Mouse (Mus musculus) layer of hippocampus, adult 11-12 months (tissue): ENCODE measurements around the gene Gm28053.

Experiments
- DNase-seq: peaks from one replicate; pipeline ENCODE4 v3.0.0; 2022; ENCODE audit warnings: low spot score

The Gm28053 gene

DNA sequence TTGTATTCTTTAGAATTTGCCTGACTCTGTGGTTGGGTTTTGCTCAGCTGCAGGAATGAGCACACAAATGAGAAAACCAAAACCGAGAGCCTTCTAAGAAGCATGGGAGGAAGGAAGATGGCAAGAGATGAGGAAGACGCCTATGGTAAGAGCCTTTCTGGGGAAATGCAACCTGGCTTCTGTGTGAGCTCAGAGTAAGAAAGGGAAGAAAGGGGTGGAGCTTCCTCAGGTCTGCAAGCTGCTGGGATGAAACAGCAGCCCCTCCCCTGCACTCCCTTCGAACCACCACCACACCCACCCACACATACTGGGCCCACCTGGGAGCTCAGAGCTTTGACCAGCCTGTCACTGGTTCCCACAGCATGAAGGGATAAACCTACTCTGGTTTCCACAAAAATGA, 22.9 kb downstream of the Gm28053 start:
- DNase-seq: no peak

DNA sequence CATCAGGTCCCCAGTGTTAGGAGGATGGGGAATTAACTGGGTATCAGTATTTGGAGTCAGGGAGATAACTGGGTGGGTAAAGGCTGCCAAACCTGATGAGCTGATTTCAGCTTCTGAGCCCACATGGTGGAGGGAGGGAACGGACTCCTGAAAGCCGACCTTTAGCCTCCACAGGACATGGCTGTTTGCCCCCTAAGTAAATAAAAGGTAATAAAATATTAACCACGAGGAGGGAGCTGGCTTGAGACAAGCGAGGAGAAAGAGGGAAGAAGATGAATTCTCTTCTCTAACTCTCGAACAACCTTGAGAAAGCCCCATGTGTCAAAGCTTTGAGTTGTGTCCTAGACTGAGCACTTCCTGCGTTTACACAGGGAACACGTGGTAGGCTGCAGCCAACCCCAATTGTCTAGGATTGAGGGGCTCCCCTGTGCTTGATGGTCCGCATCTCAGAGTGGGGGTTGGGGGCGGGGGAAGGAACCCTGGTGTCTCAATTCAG, 23.4 kb downstream of the Gm28053 start:
- DNase-seq: no peak

DNA sequence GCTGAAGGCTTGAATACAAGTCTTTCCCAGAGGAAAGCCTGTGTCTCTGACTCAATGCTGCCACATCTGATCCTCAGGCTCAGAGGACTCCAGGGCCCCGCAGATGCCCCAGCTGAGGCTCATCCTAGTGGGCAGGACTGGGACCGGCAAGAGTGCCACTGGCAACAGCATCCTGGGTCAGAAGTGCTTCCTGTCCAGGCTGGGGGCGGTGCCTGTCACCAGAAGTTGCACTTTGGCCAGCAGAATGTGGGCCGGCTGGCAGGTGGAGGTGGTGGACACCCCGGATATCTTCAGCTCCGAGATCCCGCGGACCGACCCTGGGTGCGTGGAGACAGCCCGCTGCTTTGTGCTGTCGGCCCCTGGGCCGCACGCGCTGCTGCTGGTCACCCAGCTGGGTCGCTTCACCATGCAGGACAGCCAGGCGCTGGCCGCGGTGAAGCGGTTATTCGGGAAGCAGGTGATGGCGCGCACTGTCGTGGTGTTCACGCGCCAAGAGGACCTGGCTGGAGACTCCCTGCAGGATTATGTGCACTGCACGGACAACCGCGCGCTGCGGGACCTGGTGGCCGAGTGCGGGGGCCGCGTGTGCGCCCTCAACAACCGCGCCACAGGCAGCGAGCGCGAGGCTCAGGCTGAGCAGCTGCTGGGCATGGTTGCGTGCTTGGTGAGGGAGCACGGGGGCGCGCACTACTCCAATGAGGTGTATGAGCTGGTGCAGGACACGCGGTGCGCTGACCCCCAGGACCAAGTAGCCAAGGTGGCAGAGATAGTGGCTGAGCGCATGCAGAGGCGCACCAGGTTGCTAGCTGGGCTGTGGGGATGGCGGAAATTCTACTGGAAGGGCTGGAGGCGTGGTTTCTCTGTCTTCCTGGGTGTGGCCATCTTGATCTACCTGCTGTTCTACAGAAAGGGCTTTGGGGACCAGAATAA, 24.3 kb downstream of the Gm28053 start:
- DNase-seq: no peak

DNA sequence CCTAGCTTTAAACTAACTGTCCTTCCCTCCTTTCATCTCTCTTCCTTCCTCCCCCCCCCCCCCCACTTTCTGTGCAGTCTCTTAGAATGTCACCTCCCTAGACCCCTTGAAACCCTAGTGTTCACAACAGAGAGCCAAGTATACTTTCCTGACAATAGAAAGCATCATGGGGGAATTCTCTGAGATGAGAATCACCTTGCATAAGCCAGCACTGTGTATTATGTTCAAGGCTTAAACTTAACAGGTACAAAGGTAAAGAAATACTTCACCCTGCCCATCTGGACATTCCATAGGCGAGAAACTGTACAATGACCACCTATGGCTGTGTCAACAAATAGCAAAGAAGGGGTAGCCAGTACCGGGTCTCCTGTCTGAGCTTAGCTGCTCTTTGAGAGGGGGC, 27.1 kb downstream of the Gm28053 start:
- no peak for DNase-seq

DNA sequence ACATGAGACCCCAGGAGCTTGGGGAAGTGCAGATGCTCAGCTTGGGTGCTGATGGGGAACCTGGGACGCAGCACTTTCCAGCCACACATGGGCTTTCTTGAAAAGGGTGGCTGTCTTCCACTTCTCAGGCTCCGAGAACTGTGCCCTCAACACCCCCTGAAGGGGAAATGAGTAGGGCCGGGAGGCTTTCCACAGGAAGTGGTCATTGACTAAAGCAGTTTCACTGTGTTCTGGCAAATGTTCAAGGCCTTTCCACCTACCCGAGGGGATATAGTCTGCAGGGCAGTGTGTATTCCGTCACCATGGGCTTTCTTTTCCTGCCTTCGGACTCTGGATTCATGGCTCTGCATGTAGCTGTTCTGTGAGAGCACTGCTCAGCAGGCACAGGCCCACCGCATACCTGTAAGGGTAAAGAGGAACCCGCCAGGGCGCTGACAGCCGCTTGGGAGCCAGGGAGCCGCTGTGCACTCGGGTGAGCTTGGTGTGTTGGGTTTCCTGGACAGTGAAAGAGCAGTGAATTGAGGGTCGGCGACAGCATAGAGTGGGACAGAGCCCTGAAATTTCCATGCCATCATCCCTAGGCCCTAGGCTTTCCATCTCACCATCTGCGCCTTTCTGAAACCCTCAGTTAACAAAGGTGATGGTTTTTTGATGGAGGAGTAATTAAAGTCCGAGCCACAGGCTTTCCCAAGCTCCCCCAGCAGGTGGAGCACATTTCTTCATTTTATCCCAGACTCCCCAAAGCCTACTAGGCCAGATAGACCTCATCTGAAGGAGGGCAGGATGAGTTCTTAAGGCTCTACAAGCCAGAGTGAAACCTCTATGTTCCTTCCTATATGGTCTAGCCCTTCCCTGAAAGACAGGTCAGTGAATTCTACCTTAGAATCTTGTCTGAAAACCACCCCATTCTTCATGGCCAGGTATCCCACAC, 27.8 kb downstream of the Gm28053 start, which contains the start of gene Gimap5:
Gene Gimap5 (plus strand): TSS at position 239 of the 931 bp plus-strand sequence.
- peak; percentile 23 for DNase-seq

DNA sequence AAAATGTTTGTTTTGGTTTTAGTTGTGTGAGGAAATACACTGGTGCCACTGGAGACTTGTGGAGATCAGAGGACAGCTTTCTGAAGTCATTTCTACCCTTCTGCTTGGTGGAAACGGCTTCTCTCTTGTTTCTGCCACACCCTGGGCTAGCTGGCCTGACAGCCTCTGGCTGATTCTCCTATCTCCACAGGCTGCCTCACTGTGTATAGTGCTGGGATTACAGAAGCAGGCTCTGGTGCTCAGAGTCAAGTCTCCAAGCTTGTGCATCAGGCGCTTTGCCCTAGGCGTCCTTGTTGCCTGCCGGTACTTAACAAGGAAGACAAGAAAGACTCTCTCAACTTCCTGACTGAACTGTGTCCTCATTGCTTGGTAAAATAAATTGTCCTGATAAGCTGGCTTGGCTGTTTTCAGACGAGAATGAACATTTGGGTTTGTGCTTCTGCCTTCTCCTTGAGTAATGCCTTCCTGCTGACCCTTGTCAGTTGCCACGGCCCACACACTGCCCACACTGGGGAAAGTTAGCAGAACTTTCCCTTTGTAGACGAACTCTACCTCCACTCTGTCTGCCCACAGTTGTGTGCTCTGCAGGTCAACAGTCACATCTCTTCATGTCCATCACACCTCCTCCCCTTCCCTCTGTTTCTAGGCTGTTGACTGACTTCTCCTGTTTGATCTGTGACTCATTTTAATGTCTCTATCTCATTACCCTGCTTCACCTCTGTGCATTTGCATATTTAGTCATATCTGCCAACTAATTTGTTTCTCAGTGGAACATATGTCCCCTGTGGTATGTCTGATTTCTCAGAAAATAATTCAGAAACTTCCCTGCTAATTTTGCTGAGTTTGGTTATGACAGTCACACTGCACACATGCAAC, 28.9 kb downstream of the Gm28053 start:
- DNase-seq: no peak

DNA sequence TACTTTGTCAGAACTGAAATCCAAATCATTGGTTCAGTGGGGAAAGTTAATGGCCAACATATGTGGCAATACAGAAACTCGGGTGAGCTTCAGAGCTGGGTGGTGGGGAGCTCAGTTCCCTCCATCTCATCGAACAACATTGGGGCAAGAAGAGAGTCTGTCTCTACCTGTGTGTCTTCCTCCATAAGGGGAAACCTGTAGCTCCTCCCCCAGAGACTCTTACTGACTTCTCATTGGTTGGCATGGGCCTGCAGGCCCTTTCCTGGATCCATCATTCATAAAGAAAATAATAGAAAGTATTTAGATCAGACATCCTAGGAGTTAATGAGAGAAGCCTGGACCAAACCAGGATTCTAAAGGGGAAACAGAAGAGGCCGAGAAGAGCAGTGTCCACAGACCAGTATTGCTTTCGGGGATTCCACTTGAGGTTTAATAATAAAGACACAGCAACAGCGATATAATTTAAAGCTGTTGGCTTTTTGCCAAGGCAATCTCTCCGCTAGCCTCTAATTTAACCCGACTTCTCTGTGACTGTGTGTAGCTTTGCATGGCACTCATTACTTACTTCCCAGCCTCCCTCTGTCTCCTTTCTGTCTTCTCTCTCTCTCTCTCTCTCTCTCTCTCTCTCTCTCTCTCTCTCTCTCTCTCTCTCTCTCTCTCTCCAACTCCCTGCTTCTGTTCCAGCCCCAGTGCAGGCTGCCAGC, 45.3 kb downstream of the Gm28053 start:
- DNase-seq: no peak

DNA sequence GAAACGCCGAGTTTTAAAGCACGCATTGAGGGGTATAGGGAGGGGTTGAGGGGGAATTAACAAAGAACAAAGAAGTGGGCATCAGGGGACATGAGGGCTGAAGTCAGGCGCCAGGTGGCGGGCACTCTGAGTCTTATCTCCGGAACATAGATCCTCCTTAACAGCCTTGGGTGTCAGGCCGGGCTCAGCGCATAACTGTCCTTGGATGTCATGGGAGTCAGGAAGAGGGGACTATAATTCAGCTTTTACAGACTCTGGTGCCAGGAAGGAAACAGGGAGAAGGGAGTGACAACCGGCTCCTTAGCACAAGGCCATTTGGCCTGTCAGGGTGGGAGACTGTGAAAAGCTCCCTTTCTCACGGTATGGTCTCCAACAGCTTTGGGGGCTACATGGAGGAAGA, 46.1 kb downstream of the Gm28053 start:
- DNase-seq: no peak

DNA sequence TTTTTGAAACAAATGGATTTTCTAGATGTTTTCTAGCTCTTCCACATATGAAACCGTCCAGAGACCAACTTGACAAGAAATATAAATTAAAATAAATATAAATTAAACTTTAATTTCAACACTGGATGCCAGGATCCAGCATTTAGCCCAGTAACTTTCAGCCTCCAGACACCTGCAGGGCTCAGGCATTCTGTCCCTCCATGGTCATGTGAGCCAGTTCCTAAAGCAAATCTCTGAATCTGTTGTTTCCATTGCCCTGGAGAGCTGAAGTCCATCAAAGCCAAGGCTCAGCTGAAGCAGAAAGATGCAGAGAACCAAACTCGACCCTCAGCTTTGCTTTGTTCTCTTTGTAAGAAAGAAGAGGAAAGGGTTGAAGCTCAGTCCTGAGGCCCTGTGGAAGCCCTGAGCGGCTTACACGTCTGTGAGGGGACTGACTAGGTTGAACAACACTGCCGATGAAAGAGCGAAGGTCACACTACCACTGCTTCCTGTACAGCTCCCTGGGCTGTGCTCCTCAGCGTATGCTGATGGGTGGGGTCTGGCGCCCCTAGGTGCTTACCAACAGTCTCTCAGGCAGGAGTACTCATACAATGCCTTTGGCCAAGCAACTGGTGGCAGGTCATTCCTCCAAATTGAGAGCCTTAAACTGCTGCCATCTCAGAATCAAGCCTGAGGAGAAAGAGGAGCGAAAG, 49.9 kb downstream of the Gm28053 start:
- no peak for DNase-seq

DNA sequence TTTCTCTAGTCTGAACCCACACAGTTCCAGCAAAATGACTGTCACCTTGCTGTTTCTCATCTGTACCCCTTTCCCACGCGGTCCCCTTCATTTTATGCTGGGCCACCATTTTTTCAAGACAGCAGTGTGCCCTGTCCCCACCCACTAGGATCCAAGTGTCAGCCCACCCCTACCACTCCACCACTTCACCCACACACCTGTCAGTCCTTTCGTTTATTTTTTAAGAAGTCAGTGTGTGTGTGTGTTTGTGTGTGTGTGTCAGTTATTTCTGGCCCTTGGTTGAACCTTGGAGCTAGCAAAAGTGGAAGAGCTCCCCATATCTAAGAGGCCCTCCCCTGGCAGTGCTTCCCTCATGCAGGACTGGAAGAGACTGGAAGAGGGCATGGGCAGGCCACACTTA, 50.5 kb downstream of the Gm28053 start:
- DNase-seq: no peak

DNA sequence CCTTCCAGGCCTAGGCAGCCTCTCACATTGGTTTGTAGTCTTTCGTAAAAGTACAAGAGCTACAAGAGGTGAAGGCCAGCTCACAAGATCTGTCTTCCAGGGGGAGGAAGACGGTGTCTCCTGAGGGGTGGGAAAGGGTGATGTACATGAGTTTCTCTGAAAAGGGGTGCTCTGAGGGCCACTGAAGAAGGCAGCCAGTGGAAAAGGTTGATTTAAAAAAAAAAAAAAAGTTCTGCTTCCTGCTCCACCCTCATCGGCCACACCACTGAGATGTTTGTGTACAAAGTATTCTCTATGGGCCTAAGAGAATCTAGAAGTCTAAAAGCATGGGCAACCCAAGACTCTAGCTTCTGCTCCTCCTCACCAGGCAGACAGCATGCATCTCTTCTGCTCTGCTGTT, 52.3 kb downstream of the Gm28053 start, which contains the start of gene Gimap3:
Gene Gimap3 (minus strand): TSS at position 156 of the 400 bp plus-strand sequence.
- no peak for DNase-seq

DNA sequence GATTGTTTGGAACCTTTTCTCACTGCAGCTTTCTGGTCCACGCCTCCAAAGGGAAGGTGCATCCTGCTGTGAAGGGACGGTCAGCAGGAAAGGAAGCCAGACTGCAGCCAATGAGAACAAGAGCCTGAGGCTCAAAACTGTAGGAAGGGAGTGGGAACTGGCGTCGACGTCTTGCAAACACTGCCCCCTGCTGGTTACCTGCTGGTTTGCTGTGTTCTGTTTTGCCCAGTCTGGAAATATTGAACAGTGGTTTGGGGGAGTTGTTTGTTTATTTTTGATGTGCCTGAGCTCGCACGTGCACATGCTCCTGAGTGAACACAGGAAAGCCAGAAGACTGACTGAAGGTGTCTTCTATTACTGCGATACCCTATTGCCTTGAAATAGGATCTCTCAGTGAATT, 53.6 kb downstream of the Gm28053 start:
- peak; percentile 83 for DNase-seq

DNA sequence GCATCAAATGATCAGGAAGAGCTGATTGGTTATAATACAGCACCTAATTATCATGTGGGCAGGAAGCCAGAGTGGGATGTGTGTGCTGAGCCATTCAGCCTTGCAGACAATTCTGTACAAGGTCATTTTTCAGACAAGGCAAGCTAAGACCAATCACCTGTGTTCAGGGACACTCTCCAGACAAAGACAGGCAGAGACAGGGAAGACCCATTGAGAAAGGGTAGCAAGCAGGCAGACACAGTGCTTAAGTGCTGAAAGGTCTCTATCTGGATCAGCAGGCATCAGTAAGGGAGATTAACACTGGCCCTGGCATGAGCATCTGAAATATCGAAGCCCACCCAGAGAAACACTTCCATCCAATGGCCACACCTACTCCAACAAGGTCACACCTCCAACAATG, 66.0 kb downstream of the Gm28053 start:
- no peak for DNase-seq

DNA sequence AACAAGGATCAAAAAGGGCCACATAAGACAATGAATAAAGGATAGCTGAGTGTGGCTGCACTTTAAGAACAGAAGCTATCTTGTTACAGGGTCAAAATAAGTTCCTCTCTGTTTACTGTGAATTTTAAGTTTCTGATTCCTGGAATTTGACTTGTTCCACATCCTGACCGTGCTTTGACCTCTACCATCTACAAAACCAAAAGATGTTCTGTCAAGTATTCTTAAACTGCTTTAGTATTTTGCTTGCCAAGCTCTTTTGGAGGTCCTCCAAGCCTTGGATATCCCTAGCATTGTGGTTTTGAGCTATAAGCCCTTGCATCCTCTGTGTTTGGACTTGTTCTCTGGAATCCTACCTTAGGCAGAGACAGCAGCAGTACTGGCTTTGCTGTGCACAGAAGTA, 66.8 kb downstream of the Gm28053 start:
- DNase-seq: no peak

DNA sequence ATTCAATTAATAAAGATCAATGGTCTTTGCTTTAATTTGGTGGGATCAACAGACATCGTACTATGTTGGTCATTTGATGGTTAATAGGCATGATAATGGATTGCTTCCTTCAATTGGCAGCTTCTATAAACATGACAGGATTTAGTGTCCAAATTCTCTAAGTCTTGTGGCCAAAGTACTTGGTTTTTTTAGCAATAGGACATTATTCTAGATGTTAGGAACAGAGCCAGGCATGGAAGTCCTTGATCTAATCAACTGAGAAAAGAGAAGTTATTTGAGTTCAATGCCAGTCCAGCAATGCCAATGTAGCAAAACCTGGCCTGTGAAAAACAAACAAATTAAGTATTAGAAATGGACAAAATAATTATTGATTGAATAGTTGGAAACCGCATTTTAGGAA, 67.2 kb downstream of the Gm28053 start:
- DNase-seq: no peak

DNA sequence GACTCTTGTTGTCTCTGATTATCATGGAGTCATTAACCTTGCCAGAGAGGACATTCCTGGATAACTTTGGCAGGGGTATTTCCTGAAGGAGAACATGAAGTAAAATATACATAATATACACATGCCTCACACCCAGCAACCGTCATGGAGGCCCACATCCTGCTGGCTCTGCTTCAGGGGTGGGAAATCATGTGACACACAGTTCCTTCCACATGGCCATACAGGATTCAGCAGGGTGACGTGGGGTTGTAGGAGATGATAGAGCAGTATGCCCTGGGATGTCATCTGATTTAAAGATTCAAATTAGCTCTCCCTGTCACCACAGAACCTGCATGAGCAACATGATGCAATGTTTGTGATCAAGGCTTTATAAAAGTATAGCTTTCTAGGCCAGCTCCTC, 69.5 kb downstream of the Gm28053 start:
- no peak for DNase-seq

DNA sequence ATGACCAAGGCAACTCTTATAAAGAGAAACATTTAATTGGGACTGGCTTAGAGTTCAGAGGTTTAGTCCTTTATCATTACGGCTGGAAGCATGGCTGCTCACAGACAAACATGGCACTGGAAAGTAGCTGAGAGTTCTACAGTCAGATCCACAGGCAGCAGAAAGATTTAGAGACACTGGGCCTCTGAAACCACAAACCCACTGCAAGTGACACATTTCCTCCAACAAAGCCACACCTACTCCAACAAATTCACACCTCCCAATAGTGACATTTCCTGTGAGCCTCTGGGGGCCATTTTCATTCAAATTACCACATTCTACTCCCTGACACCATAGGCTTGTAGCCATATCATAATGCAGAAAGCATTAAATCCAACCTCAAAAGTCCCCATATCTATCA, 83.5 kb downstream of the Gm28053 start:
- DNase-seq: no peak
